Mouse (Mus musculus): Measurements from ENCODE around the gene Zmiz1. TPM values are rescaled to one million over a fixed set of nuclear protein-coding genes. Genes with fewer than 3 reads are reported as not detected.

The Zmiz1 gene
- total and polyA plus RNA-seq, 3 experiments, result 3.7 to 45.8 (median 11.1) TPM

GRCm38 (mm10) chr14:25496989-25497388 is 38.0 kb downstream of the Zmiz1 start:
- peaks cover 36% of the 10 kb centered on the region for H3K79me2 ChIP-seq (replicated peaks; ENCODE audit: control insufficient read depth, extremely low read depth, insufficient read depth, poor library complexity, severe bottlenecking)
- no peak overlapping the region for H3K4me2 ChIP-seq (ENCODE audit: insufficient read depth, low read depth, poor library complexity, severe bottlenecking)
- H3K36me3 ChIP-seq (replicated peaks in 1 of 2; ENCODE audit: control insufficient read depth in 1 of 2, insufficient read depth in 1 of 2, low read length in 1 of 2), result peaks cover 0 to 20% of the 10 kb centered on the region in 2 experiments
- H3K4me1 ChIP-seq (ENCODE audit: control insufficient read depth in 1 of 2, insufficient read depth in 2 of 2), result peaks cover 83 to 99% of the 10 kb centered on the region in 2 experiments
- no peak overlapping the region for H3K27ac ChIP-seq (ENCODE audit: insufficient read depth, low read depth)
- in situ Hi-C loops (cut with MboI; ENCODE audit: low pct_ligation_motif_present, low pct_unique_long_range_greater_than_20kb, low sequenced_read_pairs) (no loop called here), dilution Hi-C loops (cut with MboI; ENCODE audit: extremely low pct_ligation_motif_present, extremely low pct_unique_long_range_greater_than_20kb, low sequenced_read_pairs) (no loop called here)
- TF ChIP-seq RCOR1 (conservative IDR thresholded peaks at IDR 0.05; ENCODE audit: low read depth, low read length), result no peak
- TF ChIP-seq SIN3A (IDR thresholded peaks at IDR 0.05; ENCODE audit: low read length), result no peak
- TF ChIP-seq CHD1 (IDR thresholded peaks at IDR 0.05; ENCODE audit: low read depth, low read length), result no peak
- TF ChIP-seq ELF1 (IDR thresholded peaks at IDR 0.05; ENCODE audit: low read depth, low read length), result no peak
- no peak for TF ChIP-seq JUND (conservative IDR thresholded peaks at IDR 0.05; ENCODE audit: low read depth, low read length)
- TF ChIP-seq GABPA (IDR thresholded peaks at IDR 0.05; ENCODE audit: insufficient replicate concordance, low read depth, low read length), result no peak
- no peak for TF ChIP-seq ZKSCAN1 (IDR thresholded peaks at IDR 0.05; ENCODE audit: borderline replicate concordance, low read depth, low read length)
- TF ChIP-seq MAFK (IDR thresholded peaks at IDR 0.05; ENCODE audit: insufficient replicate concordance, low read length), result no peak
- no peak for TF ChIP-seq PAX5 (IDR thresholded peaks at IDR 0.05; ENCODE audit: low read length)
- no peak for TF ChIP-seq EP300 (IDR thresholded peaks at IDR 0.05; ENCODE audit: low read length)
- no peak for TF ChIP-seq CTCF (conservative IDR thresholded peaks at IDR 0.05 in 1 of 2, IDR thresholded peaks at IDR 0.05 in 1 of 2; ENCODE audit: low read depth in 2 of 2, low read length in 2 of 2)
- TF ChIP-seq POLR2A (IDR thresholded peaks at IDR 0.05; ENCODE audit: low read depth, low read length), result no peak
- no peak for TF ChIP-seq CHD2 (IDR thresholded peaks at IDR 0.05; ENCODE audit: low read length)
- no peak for TF ChIP-seq ZC3H11A (IDR thresholded peaks at IDR 0.05; ENCODE audit: low read depth, low read length)
- no peak for TF ChIP-seq RAD21 (IDR thresholded peaks at IDR 0.05; ENCODE audit: low read depth, low read length)
- no peak for TF ChIP-seq IRF4 (IDR thresholded peaks at IDR 0.05; ENCODE audit: low read depth, low read length)
- H3K9ac ChIP-seq (ENCODE audit: insufficient read depth, low read depth), result no peak overlapping the region
- DNase-seq (ENCODE audit: extremely low read depth), result no peak
- H3K4me3 ChIP-seq (replicated peaks in 1 of 3; ENCODE audit: low read depth in 2 of 3, low read length in 2 of 3, poor library complexity in 1 of 3), result no peak overlapping the region
- no peaks in the 10 kb centered on the region for H3K27me3 ChIP-seq (replicated peaks)
- H3K9me3 ChIP-seq (replicated peaks; ENCODE audit: low read length), result no peaks in the 10 kb centered on the region

DNA sequence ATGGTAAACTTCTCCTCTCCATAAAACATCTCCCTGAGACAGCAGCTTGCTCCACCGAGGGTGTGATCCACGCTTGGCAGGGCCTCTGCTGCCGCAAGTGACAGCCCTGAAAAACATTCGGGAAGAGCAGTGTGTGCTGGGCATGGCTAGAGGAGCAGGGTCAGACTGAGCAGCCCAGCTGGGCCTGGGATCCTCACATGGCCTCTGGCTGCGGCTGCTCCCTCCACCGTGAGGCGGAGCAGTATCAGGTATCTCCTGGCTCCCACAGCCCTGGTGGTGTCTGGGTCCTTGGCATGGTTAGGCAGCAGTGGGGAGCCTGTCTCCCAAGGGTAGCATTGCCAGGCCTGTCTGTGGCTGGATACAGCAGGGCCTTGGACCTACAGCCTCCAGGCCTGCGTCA is 38.6 kb downstream of the Zmiz1 start:
- in situ Hi-C loops (cut with MboI; ENCODE audit: low pct_ligation_motif_present, low pct_unique_long_range_greater_than_20kb, low sequenced_read_pairs), result no loop called here
- no peak overlapping the region for H3K4me3 ChIP-seq (replicated peaks in 1 of 3; ENCODE audit: low read depth in 2 of 3, low read length in 2 of 3, poor library complexity in 1 of 3)
- H3K9ac ChIP-seq (ENCODE audit: insufficient read depth, low read depth), result no peak overlapping the region
- no peaks in the 10 kb centered on the region for H3K27me3 ChIP-seq (replicated peaks)
- H3K4me1 ChIP-seq (ENCODE audit: control insufficient read depth in 1 of 2, insufficient read depth in 2 of 2), result peaks cover 82 to 99% of the 10 kb centered on the region in 2 experiments
- H3K36me3 ChIP-seq (replicated peaks in 1 of 2; ENCODE audit: control insufficient read depth in 1 of 2, insufficient read depth in 1 of 2, low read length in 1 of 2), result peaks cover 0 to 19% of the 10 kb centered on the region in 2 experiments
- dilution Hi-C loops (cut with MboI; ENCODE audit: extremely low pct_ligation_motif_present, extremely low pct_unique_long_range_greater_than_20kb, low sequenced_read_pairs), result no loop called here
- no peak overlapping the region for H3K4me2 ChIP-seq (ENCODE audit: insufficient read depth, low read depth, poor library complexity, severe bottlenecking)
- H3K79me2 ChIP-seq (replicated peaks; ENCODE audit: control insufficient read depth, extremely low read depth, insufficient read depth, poor library complexity, severe bottlenecking), result peaks cover 37% of the 10 kb centered on the region
- no peak overlapping the region for H3K27ac ChIP-seq (ENCODE audit: insufficient read depth, low read depth)
- no peak for DNase-seq (ENCODE audit: extremely low read depth)
- no peaks in the 10 kb centered on the region for H3K9me3 ChIP-seq (replicated peaks; ENCODE audit: low read length)
- TF ChIP-seq GABPA (IDR thresholded peaks at IDR 0.05; ENCODE audit: insufficient replicate concordance, low read depth, low read length) (no peak), ELF1 (IDR thresholded peaks at IDR 0.05; ENCODE audit: low read depth, low read length) (no peak), E2F4 (IDR thresholded peaks at IDR 0.05; ENCODE audit: insufficient replicate concordance, low read depth, low read length) (no peak), MAFK (IDR thresholded peaks at IDR 0.05; ENCODE audit: insufficient replicate concordance, low read length) (no peak), ZC3H11A (IDR thresholded peaks at IDR 0.05; ENCODE audit: low read depth, low read length) (no peak), ZMIZ1 (IDR thresholded peaks at IDR 0.05; ENCODE audit: low read depth, low read length) (no peak), JUND (conservative IDR thresholded peaks at IDR 0.05; ENCODE audit: low read depth, low read length) (no peak), TCF12 (IDR thresholded peaks at IDR 0.05; ENCODE audit: low read depth, low read length) (no peak), MYC (IDR thresholded peaks at IDR 0.05; ENCODE audit: low read depth, low read length) (no peak), PAX5 (IDR thresholded peaks at IDR 0.05; ENCODE audit: low read length) (no peak), MXI1 (IDR thresholded peaks at IDR 0.05; ENCODE audit: low read depth, low read length) (no peak)

Data from CH12.LX (cell line).